11 mouse cellular contexts compared by ENCODE assay signal in genomic region chr11:108933835-108934234, GRCm38 (mm10). TPM values are rescaled to one million over a fixed set of nuclear protein-coding genes. Genes with fewer than 3 reads are reported as not detected.
DNase-seq lines count a peak whose midpoint lies in the region; ATAC-seq lines count a peak whose summit lies in the region.
"Had no signal": no experiment of that assay in that cellular context is flagged by ENCODE, and none has a peak within 500 bp of the region (broad histone marks: within the 10 kb centered on the region; RNA-seq: fewer than 3 reads in every experiment).

No protein-coding gene starts in this region.

- no peak for DNase-seq in hindbrain, embryonic 10.5 days (ENCODE audit: low spot score)
- DNase-seq in hindbrain, embryonic 14.5 days (ENCODE audit: low spot score) = no peak
- DNase-seq in spleen, postnatal 14 days (ENCODE audit: low spot score in 2 of 2) = no peak
- no peak for DNase-seq in B cell, adult 2 months
- DNase-seq: cerebellum, postnatal 14 days; kidney, adult 8-10 months had no signal

- H3K27ac ChIP-seq in hindbrain, embryonic 10.5 days = peak overlapping the region; percentile 86
- H3K27ac ChIP-seq in hindbrain, embryonic 16.5 days (ENCODE audit: low read depth, low read length) = no peak overlapping the region; the same call in 1 of the 2 replicates
- H3K27ac ChIP-seq in forebrain, embryonic 13.5 days = peak overlapping the region; percentile 85
- H3K27ac ChIP-seq in hindbrain, embryonic 14.5 days = peak overlapping the region; percentile 65; the same call in 1 of the 2 replicates
- H3K27ac ChIP-seq in neural tube, embryonic 15.5 days (replicated peaks) = peak overlapping the region; percentile 57; the same call in 1 of the 2 replicates
- H3K27ac ChIP-seq: macrophage had no signal

- 0 out of 2 replicates have a peak, but pooled peaks cover 6% of the 10 kb centered on the region for H3K9me3 ChIP-seq in hindbrain, embryonic 10.5 days
- no peaks in the 10 kb centered on the region for H3K9me3 ChIP-seq in hindbrain, embryonic 16.5 days (ENCODE audit: control insufficient read depth, low read length)
- no peaks in the 10 kb centered on the region for H3K9me3 ChIP-seq in forebrain, embryonic 13.5 days (replicated peaks)
- H3K9me3 ChIP-seq in hindbrain, embryonic 14.5 days (ENCODE audit: control insufficient read depth, low read length) = no peaks in the 10 kb centered on the region
- H3K9me3 ChIP-seq in neural tube, embryonic 15.5 days (replicated peaks) = no peaks in the 10 kb centered on the region

- H3K9ac ChIP-seq in hindbrain, embryonic 16.5 days (ENCODE audit: low read depth, low read length) = no peak overlapping the region
- H3K9ac ChIP-seq in forebrain, embryonic 13.5 days = no peak overlapping the region
- H3K9ac ChIP-seq in hindbrain, embryonic 14.5 days = no peak overlapping the region
- H3K9ac ChIP-seq in neural tube, embryonic 15.5 days (replicated peaks) = no peak overlapping the region

- no peak overlapping the region for H3K4me3 ChIP-seq in hindbrain, embryonic 10.5 days
- no peak overlapping the region for H3K4me3 ChIP-seq in hindbrain, embryonic 16.5 days (ENCODE audit: low read length)
- no peak overlapping the region for H3K4me3 ChIP-seq in forebrain, embryonic 13.5 days
- no peak overlapping the region for H3K4me3 ChIP-seq in hindbrain, embryonic 14.5 days (replicated peaks; ENCODE audit: low read length)
- no peak overlapping the region for H3K4me3 ChIP-seq in neural tube, embryonic 15.5 days (replicated peaks)

- H3K36me3 ChIP-seq in hindbrain, embryonic 10.5 days = peaks cover 100% of the 10 kb centered on the region
- H3K36me3 ChIP-seq in hindbrain, embryonic 16.5 days (ENCODE audit: control insufficient read depth, insufficient read depth, low read length) = no peaks in the 10 kb centered on the region; the same call in 1 of the 2 replicates
- peaks cover 49% of the 10 kb centered on the region for H3K36me3 ChIP-seq in forebrain, embryonic 13.5 days (ENCODE audit: poor library complexity, severe bottlenecking)
- peaks cover 45% of the 10 kb centered on the region for H3K36me3 ChIP-seq in hindbrain, embryonic 14.5 days (replicated peaks; ENCODE audit: control insufficient read depth, insufficient read depth)
- peaks cover 18% of the 10 kb centered on the region for H3K36me3 ChIP-seq in neural tube, embryonic 15.5 days

- H3K4me1 ChIP-seq in hindbrain, embryonic 10.5 days (replicated peaks) = peaks cover 90% of the 10 kb centered on the region
- peaks cover 46% of the 10 kb centered on the region for H3K4me1 ChIP-seq in hindbrain, embryonic 16.5 days (ENCODE audit: control insufficient read depth, insufficient read depth, low read depth, low read length)
- H3K4me1 ChIP-seq in forebrain, embryonic 13.5 days = peaks cover 78% of the 10 kb centered on the region
- H3K4me1 ChIP-seq in hindbrain, embryonic 14.5 days (replicated peaks; ENCODE audit: control insufficient read depth, insufficient read depth, low read length) = peaks cover 56% of the 10 kb centered on the region
- peaks cover 85% of the 10 kb centered on the region for H3K4me1 ChIP-seq in neural tube, embryonic 15.5 days

- 81% methylated on average over 9 of the region's 9 CpGs for WGBS in hindbrain, embryonic 10.5 days
- 67% methylated on average over 9 of the region's 9 CpGs for WGBS in hindbrain, embryonic 16.5 days
- WGBS in forebrain, embryonic 13.5 days = 62% methylated on average over 9 of the region's 9 CpGs
- 72% methylated on average over 9 of the region's 9 CpGs for WGBS in hindbrain, embryonic 14.5 days
- WGBS in neural tube, embryonic 15.5 days = 74% methylated on average over 9 of the region's 9 CpGs

- H3K27me3 ChIP-seq in hindbrain, embryonic 10.5 days (ENCODE audit: insufficient read depth, poor library complexity, severe bottlenecking) = peaks cover 3% of the 10 kb centered on the region; the same call in 1 of the 2 replicates
- H3K27me3 ChIP-seq in hindbrain, embryonic 16.5 days (replicated peaks; ENCODE audit: control insufficient read depth, insufficient read depth, low read length) = no peaks in the 10 kb centered on the region
- H3K27me3 ChIP-seq in forebrain, embryonic 13.5 days = no peaks in the 10 kb centered on the region
- H3K27me3 ChIP-seq in hindbrain, embryonic 14.5 days (ENCODE audit: control insufficient read depth, insufficient read depth, low read length) = no peaks in the 10 kb centered on the region
- no peaks in the 10 kb centered on the region for H3K27me3 ChIP-seq in neural tube, embryonic 15.5 days (replicated peaks)

- no peak for ATAC-seq in hindbrain, embryonic 16.5 days
- no peak for ATAC-seq in forebrain, embryonic 13.5 days
- no peak for ATAC-seq in hindbrain, embryonic 14.5 days (ENCODE audit: low FRiP score)
- no peak for ATAC-seq in neural tube, embryonic 15.5 days (ENCODE audit: low FRiP score)
- no peak for ATAC-seq in megakaryocyte-erythroid progenitor cell, adult 5-6 weeks (replicated peaks; ENCODE audit: low FRiP score, low TSS enrichment, poor library complexity, severe bottlenecking)

- H3K4me2 ChIP-seq in hindbrain, embryonic 16.5 days (ENCODE audit: low read length) = no peak overlapping the region
- H3K4me2 ChIP-seq in forebrain, embryonic 13.5 days = no peak overlapping the region; the same call in 1 of the 2 replicates
- no peak overlapping the region for H3K4me2 ChIP-seq in hindbrain, embryonic 14.5 days (replicated peaks)
- no peak overlapping the region for H3K4me2 ChIP-seq in neural tube, embryonic 15.5 days

RNA-seq across cellular contexts. Expression of gene Axin2, which starts 13.7 kb away (rescaled TPM):
- 18.0 and 19.8 TPM in 2 replicates for polyA plus RNA-seq in hindbrain, embryonic 10.5 days (2016; fragmentation: Nextera tagmentation; extraction: Ambion mirVana)
- polyA plus RNA-seq in hindbrain, embryonic 16.5 days (2015; fragmentation: Nextera tagmentation; extraction: Ambion mirVana) = 7.2 and 7.7 TPM in 2 replicates
- 9.6 and 11.4 TPM in 2 replicates for polyA plus RNA-seq in forebrain, embryonic 13.5 days (2015; fragmentation: Nextera tagmentation; extraction: Ambion mirVana)
- polyA plus RNA-seq in hindbrain, embryonic 14.5 days (2014; fragmentation: Nextera tagmentation; extraction: Ambion mirVana) = 9.0 and 11.7 TPM in 2 replicates
- 6.1 and 6.3 TPM in 2 replicates for polyA plus RNA-seq in neural tube, embryonic 15.5 days (2015; fragmentation: Nextera tagmentation; extraction: Ambion mirVana)
- 1.3 and 5.7 TPM in 2 replicates for total RNA-seq in megakaryocyte-erythroid progenitor cell, adult 5-6 weeks (2014; fragmentation: Nextera tagmentation)
- total RNA-seq in megakaryocyte-erythroid progenitor cell, adult 5-6 weeks (2017) = 0.38 and 2.0 TPM in 2 replicates
- polyA plus RNA-seq: macrophage had no signal
